Mouse (Mus musculus) spleen, adult 2 months (tissue): ENCODE data around the gene Nup37. TPM values are rescaled to one million over a fixed set of nuclear protein-coding genes. Genes with fewer than 3 reads are reported as not detected.

Experiments
- DNase-seq, 2 experiments: peaks; one replicate each; pipeline versions ENCODE4 v3.0.0 to v3.0.0-alpha.2; 2012 to 2021; ENCODE audit warnings: low spot score in 2 of 2, low read depth in 1 of 2
- H3K27ac ChIP-seq: fragments of 200-500 bp; 2 replicates; pipeline ENCODE4 v1.5.1; 2012; ENCODE audit warnings: low read length, inconsistent platforms; ENCODE audit not compliant: insufficient read depth
- H3K27me3 ChIP-seq: fragments of 200-500 bp; 2 replicates; pipeline ENCODE4 v1.6.1; 2012; ENCODE audit warnings: mild to moderate bottlenecking, moderate library complexity, low read length, inconsistent platforms; ENCODE audit not compliant: control insufficient read depth, insufficient read depth
- H3K36me3 ChIP-seq: fragments of 200-500 bp; 2 replicates; pipeline ENCODE4 v1.6.1; 2012; ENCODE audit warnings: mild to moderate bottlenecking, low read length, inconsistent platforms; ENCODE audit not compliant: control insufficient read depth, insufficient read depth
- H3K4me1 ChIP-seq: fragments of 200-500 bp; 2 replicates; pipeline ENCODE4 v1.6.1; 2011; ENCODE audit warnings: inconsistent platforms; ENCODE audit not compliant: control insufficient read depth, insufficient read depth, insufficient read length
- H3K4me3 ChIP-seq: fragments of 200-500 bp; 2 replicates; pipeline ENCODE4 v1.5.1; 2011; ENCODE audit warnings: mild to moderate bottlenecking, inconsistent platforms; ENCODE audit not compliant: insufficient read depth, insufficient read length; ENCODE audit errors: extremely low read depth
- CTCF ChIP-seq: fragments of 200-500 bp; IDR thresholded peaks from 2 replicates; pipeline ENCODE4 v1.5.1; 2011; ENCODE audit warnings: mild to moderate bottlenecking, inconsistent platforms; ENCODE audit not compliant: insufficient read depth, insufficient read length, insufficient replicate concordance; ENCODE audit errors: extremely low read depth
- POLR2A ChIP-seq: fragments of 200-500 bp; IDR thresholded peaks from 2 replicates; pipeline ENCODE4 v1.6.1; 2011; ENCODE audit warnings: low read depth, low read length, inconsistent platforms
- WGBS: fragments of 180-500 bp; shearing (Covaris S2); methylation state at CpG from one replicate; pipeline ENCODE4 v1.1.7; 2018; 5-methylcytosine and 5-hydroxymethylcytosine counted together
- polyA plus RNA-seq: library from polyadenylated mRNA; depleted of rRNA; stranded (reverse); fragments of >200 nt; gene quantifications from 2 replicates; pipeline ENCODE4 v1.2.3, GENCODE M21; 2012

The Nup37 gene
- polyA plus RNA-seq, 1 experiment, result 2.3 TPM

DNA sequence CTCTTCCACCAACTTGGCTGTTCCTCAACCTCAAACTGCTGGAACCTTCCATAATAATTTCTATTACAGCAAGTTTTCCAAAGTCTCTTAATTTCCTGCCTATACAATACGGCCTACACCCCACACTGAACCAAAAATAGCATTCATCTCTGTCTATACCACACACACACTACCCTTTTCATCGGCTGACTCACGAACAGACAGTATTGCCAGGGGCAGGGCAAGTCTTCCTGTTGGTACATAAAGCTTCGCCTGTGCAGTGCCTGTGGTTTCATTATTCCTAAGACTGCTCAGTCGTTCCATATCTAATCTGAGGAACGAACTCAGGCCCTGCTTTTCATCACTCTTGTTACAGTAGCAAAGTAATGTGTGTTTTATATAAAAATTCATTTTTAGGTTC, 4.9 kb downstream of the Nup37 start:
- Histone ChIP-seq H3K4me3 (no peak overlapping the region), H3K4me1 (no peaks in the 10 kb centered on the region), H3K27ac (no peak overlapping the region), H3K27me3 (no peaks in the 10 kb centered on the region), H3K36me3 (peaks cover 3% of the 10 kb centered on the region; the same call in 1 of the 2 replicates)
- WGBS, result 87% methylated on average over 6 of the region's 6 CpGs
- DNase-seq, result no peak
- TF ChIP-seq POLR2A, result no peak
- TF ChIP-seq CTCF, result no peak

DNA sequence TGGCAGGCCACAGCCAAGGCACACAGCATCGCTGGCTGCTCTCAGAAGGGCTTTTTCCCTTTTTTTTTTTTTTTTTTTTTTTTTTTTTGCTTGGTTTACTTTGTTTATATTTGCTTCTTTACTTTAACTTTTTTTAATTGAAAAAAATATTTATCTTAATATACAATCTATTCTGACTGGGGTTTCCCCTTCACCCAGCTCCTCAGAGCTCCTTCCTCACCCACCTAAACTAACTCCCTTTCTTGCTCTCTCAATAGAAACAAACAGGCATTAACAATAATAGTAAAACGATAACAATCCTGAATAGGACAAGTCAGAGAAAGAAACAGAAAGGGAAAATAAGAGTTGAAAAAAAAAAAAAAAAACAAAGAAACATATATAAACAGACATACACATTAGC, 15.3 kb downstream of the Nup37 start:
- no peak overlapping the region for H3K4me3 ChIP-seq
- H3K36me3 ChIP-seq, result peaks cover 2% of the 10 kb centered on the region; the same call in 1 of the 2 replicates
- no peaks in the 10 kb centered on the region for H3K4me1 ChIP-seq
- no peaks in the 10 kb centered on the region for H3K27me3 ChIP-seq
- H3K27ac ChIP-seq, result no peak overlapping the region
- WGBS, result 97% methylated on average over 2 of the region's 2 CpGs
- no peak for DNase-seq
- no peak for TF ChIP-seq CTCF
- no peak for TF ChIP-seq POLR2A

DNA sequence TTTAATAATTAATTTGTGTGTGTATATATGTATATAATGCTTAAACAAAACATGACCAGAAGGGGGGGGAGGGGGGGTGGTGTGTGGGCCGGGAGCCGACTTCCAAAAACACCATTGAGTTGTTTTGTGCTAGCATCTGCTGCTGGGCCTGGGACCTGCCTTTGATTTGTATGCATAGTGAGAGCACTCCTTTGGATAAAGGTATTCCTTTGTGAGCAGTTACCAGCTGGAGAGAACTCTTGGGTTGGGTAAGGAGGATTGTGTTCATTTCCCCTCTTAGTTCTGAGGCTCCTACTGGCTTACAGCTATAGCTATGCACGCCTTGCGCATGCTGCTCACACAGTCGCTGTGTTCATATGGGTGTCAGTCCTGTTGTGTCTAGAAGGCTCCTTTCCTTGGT, 15.9 kb downstream of the Nup37 start:
- Histone ChIP-seq H3K4me3 (no peak overlapping the region), H3K27me3 (no peaks in the 10 kb centered on the region), H3K4me1 (no peaks in the 10 kb centered on the region), H3K36me3 (peaks cover 2% of the 10 kb centered on the region; the same call in 1 of the 2 replicates), H3K27ac (no peak overlapping the region)
- no peak for TF ChIP-seq POLR2A
- TF ChIP-seq CTCF, result no peak
- WGBS, result 98% methylated on average over 5 of the region's 5 CpGs
- no peak for DNase-seq

- peaks cover 2% of the 10 kb centered on the region; the same call in 1 of the 2 replicates for H3K36me3 ChIP-seq
- no peak overlapping the region for H3K4me3 ChIP-seq
- no peaks in the 10 kb centered on the region for H3K27me3 ChIP-seq
- no peaks in the 10 kb centered on the region for H3K4me1 ChIP-seq
- DNase-seq, result no peak
- no peak for TF ChIP-seq CTCF
- TF ChIP-seq POLR2A, result no peak
- H3K27ac ChIP-seq, result no peak overlapping the region
- WGBS, result 99% methylated on average over 3 of the region's 3 CpGs
Observed at GRCm38 (mm10) chr10:88166158-88166557, 19.4 kb downstream of the Nup37 start.

DNA sequence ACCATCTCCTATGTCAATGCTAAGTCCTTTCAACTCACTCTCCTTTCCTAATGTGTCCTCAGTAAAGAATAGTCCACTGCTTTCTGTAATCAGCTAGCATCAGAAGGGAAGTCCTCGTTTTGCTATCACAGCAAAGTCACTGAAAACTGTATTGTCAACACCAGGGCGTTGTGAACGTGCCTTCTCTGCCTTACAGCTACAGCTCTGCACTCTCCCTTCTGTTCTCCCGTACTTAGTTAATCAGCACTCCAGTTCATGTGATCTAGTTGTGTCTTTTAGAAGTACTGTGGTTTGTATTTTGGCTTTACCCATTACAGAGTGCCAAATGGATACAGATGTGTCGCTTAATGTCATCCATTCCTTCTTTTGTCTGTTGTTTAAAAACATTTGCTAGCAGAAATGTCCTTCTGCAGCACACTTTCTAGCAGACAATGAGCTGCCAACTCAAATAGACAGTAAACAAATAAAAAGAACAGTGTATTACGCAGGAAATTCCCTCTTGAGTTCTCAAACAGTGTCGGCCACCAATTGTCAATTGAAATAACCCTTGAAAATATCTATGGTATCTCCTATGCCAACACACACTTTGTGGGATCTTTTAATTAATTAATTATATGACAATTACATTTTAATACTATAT, 20.8 kb downstream of the Nup37 start:
- no peak overlapping the region for H3K4me3 ChIP-seq
- no peak for DNase-seq
- peaks cover 3% of the 10 kb centered on the region for H3K36me3 ChIP-seq
- no peaks in the 10 kb centered on the region for H3K4me1 ChIP-seq
- TF ChIP-seq POLR2A (no peak), CTCF (no peak)
- no peak overlapping the region for H3K27ac ChIP-seq
- H3K27me3 ChIP-seq, result no peaks in the 10 kb centered on the region
- 90% methylated on average over 7 of the region's 7 CpGs for WGBS

GRCm38 (mm10) chr10:88200541-88200940, 53.7 kb downstream of the Nup37 start:
- H3K4me3 ChIP-seq, result peak overlapping the region; percentile 37; the same call in 1 of the 2 replicates
- TF ChIP-seq CTCF, result no peak
- no peak for TF ChIP-seq POLR2A
- H3K27ac ChIP-seq, result no peak overlapping the region
- no peaks in the 10 kb centered on the region; the same call in 1 of the 2 replicates for H3K4me1 ChIP-seq
- H3K27me3 ChIP-seq, result no peaks in the 10 kb centered on the region
- H3K36me3 ChIP-seq, result peaks cover 2% of the 10 kb centered on the region; the same call in 1 of the 2 replicates
- WGBS, result 15% methylated on average over 4 of the region's 4 CpGs
- no peak for DNase-seq

- H3K4me3 ChIP-seq, result peak within 1 kb of the TSS; percentile 98
- H3K4me1 ChIP-seq, result no peaks in the 10 kb centered on the region; the same call in 1 of the 2 replicates
- DNase-seq, result peak; percentile 60 to 85
- peak within 1 kb of the TSS; percentile 82 for H3K27ac ChIP-seq
- H3K27me3 ChIP-seq, result no peaks in the 10 kb centered on the region
- H3K36me3 ChIP-seq, result peaks cover 2% of the 10 kb centered on the region; the same call in 1 of the 2 replicates
- WGBS, result under 1% methylated on average over 23 of the region's 23 CpGs
- TF ChIP-seq CTCF, result no peak
- peak; percentile 69; the same call in 1 of the 2 replicates for TF ChIP-seq POLR2A
Observed at GRCm38 (mm10) chr10:88200951-88201638, 54.3 kb downstream of the Nup37 start, which contains the start of gene Washc3. Gene Washc3 (plus strand): TSS chr10:88201093.
